Comparison of ENCODE assay signal across 12 mouse cellular contexts in the genomic region with DNA sequence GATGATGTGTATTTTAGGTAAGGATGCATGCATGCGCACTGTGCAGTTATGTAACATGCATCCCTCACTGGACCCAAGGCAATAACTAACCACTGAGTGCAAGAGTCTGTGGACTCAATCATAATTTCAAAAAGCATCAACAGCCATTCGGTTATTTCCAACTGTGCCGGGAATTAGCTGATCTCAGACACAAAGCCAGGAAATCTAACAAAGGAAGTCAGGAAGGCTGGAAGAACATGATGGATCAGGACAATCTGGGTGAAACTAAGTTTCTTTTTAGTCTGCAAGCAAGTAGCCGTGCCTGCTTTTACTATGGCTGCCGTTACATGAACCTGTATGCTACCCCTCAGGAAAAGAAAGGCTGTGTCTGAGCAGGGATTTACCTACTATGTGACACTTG.
A peak's percentile ranks its signal among the peaks of the same experiment; 100 is the strongest.
DNase-seq lines count a peak whose midpoint lies in the region; ATAC-seq lines count a peak whose summit lies in the region.
"Had no signal": no experiment of that assay in that cellular context is flagged by ENCODE, and none has a peak within 500 bp of the region (broad histone marks: within the 10 kb centered on the region; RNA-seq: fewer than 3 reads in every experiment).

No protein-coding gene starts in this region.

- H3K36me3 ChIP-seq in heart, embryonic 13.5 days = peaks cover 35% of the 10 kb centered on the region

- no peaks in the 10 kb centered on the region for H3K27me3 ChIP-seq in heart, embryonic 13.5 days (replicated peaks)
- H3K27me3 ChIP-seq: CH12.LX; lung, embryonic 15.5 days had no signal

- H3K4me1 ChIP-seq in brown adipose tissue, adult 24 weeks (ENCODE audit: control insufficient read depth, insufficient read depth, insufficient read length, low read length) = peaks cover 22% of the 10 kb centered on the region
- peaks cover 12% of the 10 kb centered on the region; the same call in 1 of the 2 replicates for H3K4me1 ChIP-seq in heart, embryonic 13.5 days
- H3K4me1 ChIP-seq: lung, embryonic 15.5 days had no signal

- H3K4me3 ChIP-seq in brown adipose tissue, adult 24 weeks (ENCODE audit: insufficient read depth, low read depth, low read length) = no peak overlapping the region
- H3K4me3 ChIP-seq in heart, embryonic 13.5 days = no peak overlapping the region
- H3K4me3 ChIP-seq: lung, embryonic 15.5 days had no signal

- no peaks in the 10 kb centered on the region for H3K9me3 ChIP-seq in heart, embryonic 13.5 days
- H3K9me3 ChIP-seq: lung, embryonic 15.5 days had no signal

- DNase-seq in heart, adult 8-10 months (ENCODE audit: low spot score) = peak; percentile 52
- DNase-seq in heart, postnatal 14 days = no peak
- peak; percentile 34 for DNase-seq in kidney, postnatal 14 days
- no peak for DNase-seq in kidney, postnatal 25 days
- no peak for DNase-seq in adrenal gland, postnatal 14 days
- DNase-seq: cerebellum, adult 8-10 months; gastrocnemius, postnatal 25 days; left cerebral cortex, postnatal 4 days had no signal

- intact Hi-C loops in heart, postnatal 14 days (cut with DNase I) = no loop called here

- H3K4me2 ChIP-seq in heart, embryonic 13.5 days = no peak overlapping the region
- H3K4me2 ChIP-seq: lung, embryonic 15.5 days had no signal

- peak overlapping the region; percentile 61 for H3K27ac ChIP-seq in brown adipose tissue, adult 24 weeks (replicated peaks; ENCODE audit: low read depth, low read length)
- H3K27ac ChIP-seq in heart, embryonic 13.5 days (replicated peaks) = peak overlapping the region; percentile 63
- H3K27ac ChIP-seq: lung, embryonic 15.5 days had no signal

- no peak for ATAC-seq in heart, embryonic 13.5 days (ENCODE audit: extremely low read depth, insufficient number of reproducible peaks, low FRiP score, low TSS enrichment)

- no peak overlapping the region for H3K9ac ChIP-seq in heart, embryonic 13.5 days
- H3K9ac ChIP-seq: lung, embryonic 15.5 days had no signal

- WGBS in heart, embryonic 13.5 days = 76% methylated on average over 5 of the region's 5 CpGs

Comparison
In these comparisons a context has a peak if more than half of its experiments do, and no peak if none do; other contexts are left out.
1. DNase-seq: peak in heart, adult 8-10 months (single experiment) and kidney, postnatal 14 days (single experiment); none in heart, postnatal 14 days (0 of 2), kidney, postnatal 25 days (0 of 2) and adrenal gland, postnatal 14 days (single experiment).